Mouse (Mus musculus): Measurements from ENCODE around the gene Cbr4.

- TF ChIP-seq CTCF (IDR thresholded peaks at IDR 0.05; ENCODE audit: borderline replicate concordance, insufficient read depth, low read length) (no peak), POLR2A (IDR thresholded peaks at IDR 0.05; ENCODE audit: low read depth, low read length) (no peak)
These were observed 17.3 kb upstream of the Cbr4 start for GRCm38 (mm10) chr8:61470213-61470612.
